Mouse (Mus musculus) liver, embryonic 13.5 days (tissue): ENCODE measurements around the gene Exosc6. TPM values are rescaled to one million over a fixed set of nuclear protein-coding genes. Genes with fewer than 3 reads are reported as not detected.
A peak's percentile ranks its signal among the peaks of the same experiment; 100 is the strongest.
"Not testable (repeated sequence)": the region's sequence is repeated elsewhere in the genome, so short reads cannot be mapped to it uniquely, and the experiment has no call there.

Experiments used
- ATAC-seq: fragments of 200-750 bp; cut with Nextera tagmentation; 2 replicates; pipeline ENCODE4 v1.8.0; 2017; ENCODE audit warnings: low read depth, mild to moderate bottlenecking, moderate number of reproducible peaks, moderate library complexity
- DNase-seq: peaks from one replicate; pipeline ENCODE4 v3.0.0; 2022
- H3K27ac ChIP-seq: fragments of 300-500 bp; sonication (generic); 2 replicates; pipeline ENCODE4 v1.5.1; 2015; ENCODE audit warnings: moderate library complexity, mild to moderate bottlenecking, inconsistent platforms
- H3K27me3 ChIP-seq: fragments of 300-500 bp; sonication (generic); 2 replicates; pipeline ENCODE4 v1.6.1; 2015; ENCODE audit warnings: mild to moderate bottlenecking, inconsistent platforms
- H3K36me3 ChIP-seq: fragments of 300-500 bp; sonication (generic); 2 replicates; pipeline ENCODE4 v1.6.1; 2015; ENCODE audit warnings: mild to moderate bottlenecking, inconsistent platforms
- H3K4me1 ChIP-seq: fragments of 300-500 bp; sonication (generic); replicated peaks from 2 replicates; pipeline ENCODE4 v1.6.1; 2015; ENCODE audit warnings: inconsistent platforms
- H3K4me2 ChIP-seq: fragments of 300-500 bp; sonication (generic); 2 replicates; pipeline ENCODE4 v1.6.1; 2015; ENCODE audit warnings: inconsistent platforms, mild to moderate bottlenecking, moderate library complexity
- H3K4me3 ChIP-seq: fragments of 300-500 bp; sonication (generic); replicated peaks from 2 replicates; pipeline ENCODE4 v1.5.1; 2015; ENCODE audit warnings: mild to moderate bottlenecking, inconsistent platforms
- H3K9ac ChIP-seq: fragments of 300-500 bp; sonication (generic); 2 replicates; pipeline ENCODE4 v1.6.1; 2015; ENCODE audit warnings: mild to moderate bottlenecking, inconsistent platforms
- H3K9me3 ChIP-seq: fragments of 300-500 bp; sonication (generic); replicated peaks from 2 replicates; pipeline ENCODE4 v1.6.1; 2016; ENCODE audit warnings: inconsistent platforms
- WGBS: fragments of 180-500 bp; shearing (Covaris S2); methylation state at CpG from one replicate; pipeline ENCODE4 v1.1.7; 2015; ENCODE audit not compliant: insufficient replicate concordance; 5-methylcytosine and 5-hydroxymethylcytosine counted together
- microRNA-seq: library from miRNA; unstranded; fragments of <30 nt; microRNA quantifications from one replicate; pipeline ENCODE4, GENCODE M21; 2016
- polyA plus RNA-seq: library from polyadenylated mRNA; unstranded; fragments of >200 nt; fragmentation: Nextera tagmentation; extraction: Ambion mirVana; gene quantifications from 2 replicates; pipeline ENCODE4 v1.2.1, GENCODE M21; 2015

The Exosc6 gene
- polyA plus RNA-seq, 1 experiment from 2014 or later, result 7.8 TPM

DNA sequence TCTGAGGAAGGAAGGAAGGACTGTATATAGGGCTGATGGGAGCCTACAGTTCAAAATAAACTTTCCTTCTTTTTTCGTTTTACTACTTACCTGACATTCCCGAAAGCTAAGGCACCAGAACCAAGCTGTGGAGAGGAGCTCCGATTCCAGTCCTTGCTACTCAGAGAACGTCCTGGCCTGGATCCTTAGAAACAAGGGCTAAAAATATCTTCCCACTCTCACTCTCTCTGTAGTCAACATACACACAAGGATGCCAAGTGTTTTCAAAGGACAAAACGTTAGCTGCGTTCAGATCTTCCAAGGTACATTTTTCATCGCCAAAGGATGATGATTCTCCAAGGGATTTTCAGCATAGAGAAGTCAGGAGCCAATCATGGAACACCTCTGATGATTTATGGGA is 35.6 kb downstream of the Exosc6 start:
- no peak overlapping the region for H3K9ac ChIP-seq
- peaks cover 6% of the 10 kb centered on the region; the same call in 1 of the 2 replicates for H3K27me3 ChIP-seq
- ATAC-seq (no peak), DNase-seq (no peak)
- H3K4me1 ChIP-seq, result peaks cover 31% of the 10 kb centered on the region
- no peak overlapping the region for H3K27ac ChIP-seq
- H3K36me3 ChIP-seq, result no peaks in the 10 kb centered on the region
- H3K4me2 ChIP-seq, result no peak overlapping the region
- no peak overlapping the region for H3K4me3 ChIP-seq
- H3K9me3 ChIP-seq, result no peaks in the 10 kb centered on the region
- WGBS, result 71% methylated on average over 7 of the region's 7 CpGs

DNA sequence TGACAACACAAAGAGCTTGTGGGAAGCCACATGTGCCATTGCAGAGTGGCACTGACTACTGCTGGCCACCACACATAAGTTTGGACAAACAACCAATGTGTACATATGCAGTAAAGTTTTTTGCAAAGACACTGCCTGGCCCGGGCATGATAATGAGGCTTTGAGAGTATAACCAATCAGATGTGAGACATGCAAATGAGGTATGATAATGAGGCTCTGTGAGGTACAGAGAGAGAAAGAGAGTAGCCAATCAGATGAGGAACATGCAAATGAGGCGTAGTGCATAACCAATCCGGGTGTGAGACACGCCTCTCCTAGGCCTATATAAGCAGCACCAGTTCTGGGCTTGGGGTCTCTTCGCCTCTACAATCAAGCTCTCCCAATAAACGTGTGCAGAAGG is 36.2 kb downstream of the Exosc6 start, which contains the start of gene Clec18a:
Clec18a (minus strand) TSS at position 101 of the 400 bp plus-strand sequence.
- not testable (repeated sequence) for DNase-seq, H3K4me3 ChIP-seq, H3K27me3 ChIP-seq, H3K9me3 ChIP-seq, H3K36me3 ChIP-seq, H3K9ac ChIP-seq, H3K27ac ChIP-seq, H3K4me2 ChIP-seq, ATAC-seq
- peaks cover 31% of the 10 kb centered on the region for H3K4me1 ChIP-seq
- 75% methylated on average over 6 of the region's 6 CpGs for WGBS

DNA sequence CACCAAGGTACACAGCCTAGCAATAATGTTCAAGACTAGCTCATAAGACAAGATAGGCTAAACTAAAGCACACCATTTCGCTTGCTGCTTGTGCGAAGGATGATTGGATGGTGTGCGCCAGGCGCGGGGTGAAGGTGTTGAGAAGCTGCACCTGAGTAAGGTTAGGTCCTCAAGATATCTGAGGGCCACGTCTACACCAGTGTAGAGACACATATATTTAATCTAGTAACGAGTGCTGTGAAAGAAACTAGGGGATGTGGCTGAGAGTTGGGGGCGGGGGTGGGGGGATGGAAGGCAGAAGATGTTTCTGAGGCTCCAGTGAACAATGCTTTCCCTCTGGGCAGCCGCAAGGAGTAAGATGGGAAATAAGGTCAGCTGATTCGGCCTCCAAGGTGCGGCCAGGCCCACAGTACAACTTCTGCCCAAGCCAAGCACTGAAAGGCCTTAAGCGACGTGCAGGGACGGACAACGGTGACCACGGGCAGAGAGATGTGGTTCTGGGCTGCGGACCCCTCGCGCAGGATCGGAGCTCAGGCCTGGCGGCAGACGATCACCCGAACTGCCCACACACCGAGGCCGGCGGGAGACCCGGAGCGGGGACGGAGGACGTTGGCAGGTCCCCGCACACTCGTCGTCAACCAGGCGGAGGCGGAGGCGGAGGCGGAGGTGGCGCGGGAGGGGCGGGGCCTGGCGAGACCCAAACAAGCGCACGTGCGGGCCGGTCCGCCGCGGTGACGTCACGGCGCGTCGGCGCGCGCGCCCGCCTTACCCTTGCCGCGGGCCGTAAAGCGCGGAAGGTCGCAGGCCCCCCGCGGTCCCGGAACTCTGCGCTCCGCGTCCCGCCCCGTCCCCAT is 38.0 kb downstream of the Exosc6 start, which contains the start of gene Pdpr:
Pdpr (plus strand) TSS at position 766 of the 854 bp plus-strand sequence.
- WGBS, result 6% methylated on average over 55 of the region's 72 CpGs
- Histone ChIP-seq H3K9me3 (no peaks in the 10 kb centered on the region), H3K9ac (peak within 1 kb of the TSS; percentile 73), H3K4me2 (peak within 1 kb of the TSS; percentile 88), H3K36me3 (no peaks in the 10 kb centered on the region), H3K4me3 (peak within 1 kb of the TSS; percentile 69), H3K4me1 (peaks cover 31% of the 10 kb centered on the region), H3K27me3 (peaks cover 6% of the 10 kb centered on the region; the same call in 1 of the 2 replicates), H3K27ac (no peak within 1 kb of the TSS)
- peak; percentile 84 for ATAC-seq
- DNase-seq, result peak; percentile 88

DNA sequence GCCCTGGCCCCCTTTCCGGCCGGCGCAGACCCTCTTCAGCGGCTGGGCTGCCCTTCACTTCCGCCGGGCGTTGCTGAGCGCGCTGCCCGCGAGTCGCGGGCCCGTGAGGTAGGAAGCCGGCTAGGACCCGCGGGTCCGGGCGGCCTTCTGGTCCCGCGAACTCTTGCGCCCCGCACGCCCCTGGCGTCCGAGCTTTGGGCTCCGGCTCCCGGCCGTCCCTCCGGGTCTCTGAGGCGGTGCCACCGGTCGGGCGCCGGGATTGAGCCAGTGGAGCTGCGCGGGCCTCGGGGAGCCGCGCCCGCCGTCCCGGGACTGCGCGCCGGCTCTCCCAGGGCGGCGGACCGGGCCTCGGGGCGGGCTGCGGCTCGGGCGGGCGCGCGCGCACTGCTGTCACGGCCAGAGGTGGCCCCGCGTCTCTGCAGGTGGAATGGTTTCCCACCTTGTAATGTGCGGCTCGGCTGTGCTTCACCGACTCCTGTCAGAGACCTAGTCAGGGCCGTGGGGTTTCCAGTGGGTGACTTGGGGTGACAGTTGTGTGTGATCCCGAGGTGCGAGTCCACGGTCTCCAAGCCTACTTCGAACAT is 38.7 kb downstream of the Exosc6 start:
- peak overlapping the region; percentile 73 for H3K9ac ChIP-seq
- DNase-seq (peak; percentile 41), ATAC-seq (peak; percentile 79)
- H3K4me3 ChIP-seq, result peak overlapping the region; percentile 69
- H3K9me3 ChIP-seq, H3K27me3 ChIP-seq, H3K36me3 ChIP-seq, H3K27ac ChIP-seq: not testable (repeated sequence)
- peaks cover 31% of the 10 kb centered on the region for H3K4me1 ChIP-seq
- H3K4me2 ChIP-seq, result peak overlapping the region; percentile 88
- WGBS, result under 1% methylated on average over 55 of the region's 69 CpGs

Small RNA genes within 50 kb of the gene (microRNA-seq; reads per million reads assigned to microRNA genes)
- gene Gm24103 (not detected), gene Mir3473d (10.0 reads per million, percentile 23 among the genes with 10 or more reads in this experiment)

Other genes starting within 250 kb of the Exosc6 start
- gene Cog4, start 209.7 kb upstream of the Exosc6 start, polyA plus RNA-seq, result 32.0 and 36.5 TPM in 2 replicates
- gene Sf3b3, start 209.6 kb upstream of the Exosc6 start, polyA plus RNA-seq, result 75.4 and 92.7 TPM in 2 replicates
- 2.8 and 3.0 TPM in 2 replicates for gene Fuk, start 153.9 kb upstream of the Exosc6 start, polyA plus RNA-seq
- gene St3gal2, start 136.4 kb upstream of the Exosc6 start, polyA plus RNA-seq, result 21.0 and 25.2 TPM in 2 replicates
- 11.3 and 12.5 TPM in 2 replicates for gene Ddx19a, start 58.5 kb upstream of the Exosc6 start, polyA plus RNA-seq
- 3.4 and 4.0 TPM in 2 replicates for gene Ddx19b, start 24.6 kb upstream of the Exosc6 start, polyA plus RNA-seq
- gene Aars, start 23.2 kb upstream of the Exosc6 start, polyA plus RNA-seq, result 55.5 and 66.2 TPM in 2 replicates
- gene Clec18a, start 36.1 kb downstream of the Exosc6 start, polyA plus RNA-seq, result not detected in 2 replicates
- gene Pdpr, start 38.3 kb downstream of the Exosc6 start, polyA plus RNA-seq, result 2.9 and 3.9 TPM in 2 replicates
- gene Glg1, start 202.9 kb downstream of the Exosc6 start, polyA plus RNA-seq, result 14.3 and 17.1 TPM in 2 replicates
- 45.7 and 60.4 TPM in 2 replicates for gene Rfwd3, start 243.9 kb downstream of the Exosc6 start, polyA plus RNA-seq